Mouse (Mus musculus): Measurements from ENCODE around the gene Pi4k2a. TPM values are rescaled to one million over a fixed set of nuclear protein-coding genes. Genes with fewer than 3 reads are reported as not detected.

The Pi4k2a gene
- polyA plus RNA-seq, 1 experiment = 37.5 TPM

GRCm38 (mm10) chr19:42071221-42071620 is 19.0 kb upstream of the Pi4k2a start:
- no peak overlapping the region for H3ac ChIP-seq (ENCODE audit: control insufficient read depth, insufficient read length)
- no peak overlapping the region for H3K4me3 ChIP-seq
- no peaks in the 10 kb centered on the region for H3K27me3 ChIP-seq (ENCODE audit: control insufficient read depth, insufficient read depth, insufficient read length)
- no peak overlapping the region for H3K4me2 ChIP-seq (ENCODE audit: low read depth)
- H3K79me2 ChIP-seq (ENCODE audit: control insufficient read depth, insufficient read depth) = no peaks in the 10 kb centered on the region
- no peak for TF ChIP-seq POLR2A (IDR thresholded peaks at IDR 0.05; ENCODE audit: insufficient read length, low read depth)
- TF ChIP-seq USF1 (IDR thresholded peaks at IDR 0.05; ENCODE audit: low read depth) = no peak
- TF ChIP-seq E2F4 (IDR thresholded peaks at IDR 0.05; ENCODE audit: insufficient read depth) = no peak
- TF ChIP-seq CEBPB (IDR thresholded peaks at IDR 0.05; ENCODE audit: insufficient read depth, poor library complexity, severe bottlenecking) = no peak
- TF ChIP-seq TCF12 (IDR thresholded peaks at IDR 0.05; ENCODE audit: insufficient read depth, poor library complexity, severe bottlenecking) = no peak
- no peak for TF ChIP-seq POLR2AphosphoS2 (IDR thresholded peaks at IDR 0.05; ENCODE audit: insufficient read length, low read depth)
- no peak for TF ChIP-seq MYOG (IDR thresholded peaks at IDR 0.05; ENCODE audit: control insufficient read depth in 1 of 3, insufficient read depth in 1 of 3, insufficient read length in 2 of 3, low read depth in 2 of 3)
- no peak for TF ChIP-seq TCF3 (IDR thresholded peaks at IDR 0.05; ENCODE audit: insufficient read length, low read depth)
- TF ChIP-seq MYOD1 (IDR thresholded peaks at IDR 0.05; ENCODE audit: control insufficient read depth in 1 of 3, insufficient read length in 2 of 3, low read depth in 2 of 3) = no peak
- TF ChIP-seq REST (IDR thresholded peaks at IDR 0.05; ENCODE audit: insufficient read depth, insufficient read length) = no peak
- TF ChIP-seq SRF (IDR thresholded peaks at IDR 0.05; ENCODE audit: control insufficient read depth, insufficient read length, low read depth) = no peak
- TF ChIP-seq MAX (IDR thresholded peaks at IDR 0.05; ENCODE audit: low read depth) = no peak
- peaks cover 4% of the 10 kb centered on the region for H3K36me3 ChIP-seq (ENCODE audit: control insufficient read depth, insufficient read depth)

GRCm38 (mm10) chr19:42071886-42072608 is 18.2 kb upstream of the Pi4k2a start:
- no peaks in the 10 kb centered on the region for H3K79me2 ChIP-seq (ENCODE audit: control insufficient read depth, insufficient read depth)
- no peaks in the 10 kb centered on the region for H3K27me3 ChIP-seq (ENCODE audit: control insufficient read depth, insufficient read depth, insufficient read length)
- no peak overlapping the region for H3K4me2 ChIP-seq (ENCODE audit: low read depth)
- no peak overlapping the region for H3ac ChIP-seq (ENCODE audit: control insufficient read depth, insufficient read length)
- no peak overlapping the region for H3K4me3 ChIP-seq
- peaks cover 4% of the 10 kb centered on the region for H3K36me3 ChIP-seq (ENCODE audit: control insufficient read depth, insufficient read depth)
- TF ChIP-seq TCF12 (IDR thresholded peaks at IDR 0.05; ENCODE audit: insufficient read depth, poor library complexity, severe bottlenecking) (no peak), POLR2A (IDR thresholded peaks at IDR 0.05; ENCODE audit: insufficient read length, low read depth) (no peak), REST (IDR thresholded peaks at IDR 0.05; ENCODE audit: insufficient read depth, insufficient read length) (no peak), MYOG (IDR thresholded peaks at IDR 0.05; ENCODE audit: control insufficient read depth in 1 of 3, insufficient read depth in 1 of 3, insufficient read length in 2 of 3, low read depth in 2 of 3) (no peak), MYOD1 (IDR thresholded peaks at IDR 0.05; ENCODE audit: control insufficient read depth in 1 of 3, insufficient read length in 2 of 3, low read depth in 2 of 3) (no peak), POLR2AphosphoS2 (IDR thresholded peaks at IDR 0.05; ENCODE audit: insufficient read length, low read depth) (no peak), TCF3 (IDR thresholded peaks at IDR 0.05; ENCODE audit: insufficient read length, low read depth) (no peak), SRF (IDR thresholded peaks at IDR 0.05; ENCODE audit: control insufficient read depth, insufficient read length, low read depth) (no peak), CEBPB (IDR thresholded peaks at IDR 0.05; ENCODE audit: insufficient read depth, poor library complexity, severe bottlenecking) (no peak), MAX (IDR thresholded peaks at IDR 0.05; ENCODE audit: low read depth) (no peak), E2F4 (IDR thresholded peaks at IDR 0.05; ENCODE audit: insufficient read depth) (no peak), USF1 (IDR thresholded peaks at IDR 0.05; ENCODE audit: low read depth) (no peak)

- no peaks in the 10 kb centered on the region for H3K27me3 ChIP-seq (ENCODE audit: control insufficient read depth, insufficient read depth, insufficient read length)
- no peaks in the 10 kb centered on the region for H3K79me2 ChIP-seq (ENCODE audit: control insufficient read depth, insufficient read depth)
- peaks cover 4% of the 10 kb centered on the region for H3K36me3 ChIP-seq (ENCODE audit: control insufficient read depth, insufficient read depth)
- TF ChIP-seq USF1 (IDR thresholded peaks at IDR 0.05; ENCODE audit: low read depth) = no peak
- TF ChIP-seq POLR2AphosphoS2 (IDR thresholded peaks at IDR 0.05; ENCODE audit: insufficient read length, low read depth) = peak; percentile 16
- TF ChIP-seq SRF (IDR thresholded peaks at IDR 0.05; ENCODE audit: control insufficient read depth, insufficient read length, low read depth) = no peak
- H3ac ChIP-seq (ENCODE audit: control insufficient read depth, insufficient read length) = no peak overlapping the region
- H3K4me3 ChIP-seq = no peak overlapping the region
- no peak overlapping the region for H3K4me2 ChIP-seq (ENCODE audit: low read depth)
These were observed 17.5 kb upstream of the Pi4k2a start for GRCm38 (mm10) chr19:42072802-42073201.

DNA sequence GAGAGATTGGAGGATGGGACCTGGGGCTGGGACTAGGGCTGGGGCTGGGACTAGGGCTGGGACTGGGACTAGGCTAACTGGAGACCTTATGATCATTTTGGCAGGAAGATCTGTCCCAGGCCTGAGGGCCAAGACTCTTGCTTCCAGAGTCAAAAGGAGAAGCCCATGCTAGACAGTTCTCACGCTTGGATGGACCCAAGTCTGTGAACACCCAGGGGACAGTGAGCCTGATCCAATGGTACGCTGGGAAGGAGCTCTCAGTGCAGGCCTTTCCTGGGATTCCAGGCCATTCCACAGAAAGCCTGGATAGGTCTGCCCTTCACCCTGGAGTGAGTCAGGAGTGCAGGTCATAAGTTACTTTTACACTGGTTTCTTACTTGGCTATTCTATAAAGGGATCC is 15.2 kb upstream of the Pi4k2a start:
- Histone ChIP-seq H3K36me3 (ENCODE audit: control insufficient read depth, insufficient read depth) (peaks cover 4% of the 10 kb centered on the region), H3K4me3 (no peak overlapping the region), H3K27me3 (ENCODE audit: control insufficient read depth, insufficient read depth, insufficient read length) (no peaks in the 10 kb centered on the region), H3K79me2 (ENCODE audit: control insufficient read depth, insufficient read depth) (no peaks in the 10 kb centered on the region), H3K4me2 (ENCODE audit: low read depth) (no peak overlapping the region), H3ac (ENCODE audit: control insufficient read depth, insufficient read length) (no peak overlapping the region)
- no peak for TF ChIP-seq REST (IDR thresholded peaks at IDR 0.05; ENCODE audit: insufficient read depth, insufficient read length)
- TF ChIP-seq CEBPB (IDR thresholded peaks at IDR 0.05; ENCODE audit: insufficient read depth, poor library complexity, severe bottlenecking) = no peak
- no peak for TF ChIP-seq TCF12 (IDR thresholded peaks at IDR 0.05; ENCODE audit: insufficient read depth, poor library complexity, severe bottlenecking)
- TF ChIP-seq POLR2A (IDR thresholded peaks at IDR 0.05; ENCODE audit: insufficient read length, low read depth) = no peak
- no peak for TF ChIP-seq MYOG (IDR thresholded peaks at IDR 0.05; ENCODE audit: control insufficient read depth in 1 of 3, insufficient read depth in 1 of 3, insufficient read length in 2 of 3, low read depth in 2 of 3)
- no peak for TF ChIP-seq SRF (IDR thresholded peaks at IDR 0.05; ENCODE audit: control insufficient read depth, insufficient read length, low read depth)
- TF ChIP-seq USF1 (IDR thresholded peaks at IDR 0.05; ENCODE audit: low read depth) = no peak
- TF ChIP-seq TCF3 (IDR thresholded peaks at IDR 0.05; ENCODE audit: insufficient read length, low read depth) = no peak
- no peak for TF ChIP-seq MYOD1 (IDR thresholded peaks at IDR 0.05; ENCODE audit: control insufficient read depth in 1 of 3, insufficient read length in 2 of 3, low read depth in 2 of 3)

DNA sequence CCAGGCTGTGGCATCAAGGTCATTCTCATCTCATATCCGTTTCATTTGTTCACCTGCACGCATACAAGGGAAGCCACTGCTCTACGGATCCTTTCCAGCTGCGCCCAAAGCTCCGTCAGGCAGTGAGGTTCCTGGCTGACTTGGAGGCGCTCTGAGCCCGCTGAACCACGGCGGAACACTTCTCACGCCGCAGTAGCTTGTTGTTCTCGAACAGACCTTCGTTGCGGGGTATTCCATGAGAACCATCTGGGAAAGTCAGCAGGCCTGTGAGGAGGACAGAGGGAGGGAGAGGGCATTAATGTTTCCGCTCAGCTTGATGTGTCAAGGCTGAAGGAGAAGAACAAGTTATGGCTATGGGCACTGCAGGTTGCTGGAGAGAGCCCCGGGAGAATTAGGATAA is 14.3 kb upstream of the Pi4k2a start:
- no peak overlapping the region for H3K4me3 ChIP-seq
- TF ChIP-seq TCF3 (IDR thresholded peaks at IDR 0.05; ENCODE audit: insufficient read length, low read depth) = no peak
- TF ChIP-seq SRF (IDR thresholded peaks at IDR 0.05; ENCODE audit: control insufficient read depth, insufficient read length, low read depth) = no peak
- TF ChIP-seq MYOG (IDR thresholded peaks at IDR 0.05; ENCODE audit: control insufficient read depth in 1 of 3, insufficient read depth in 1 of 3, insufficient read length in 2 of 3, low read depth in 2 of 3) = no peak
- no peak for TF ChIP-seq TCF12 (IDR thresholded peaks at IDR 0.05; ENCODE audit: insufficient read depth, poor library complexity, severe bottlenecking)
- TF ChIP-seq CEBPB (IDR thresholded peaks at IDR 0.05; ENCODE audit: insufficient read depth, poor library complexity, severe bottlenecking) = no peak
- TF ChIP-seq POLR2A (IDR thresholded peaks at IDR 0.05; ENCODE audit: insufficient read length, low read depth) = no peak
- no peak for TF ChIP-seq E2F4 (IDR thresholded peaks at IDR 0.05; ENCODE audit: insufficient read depth)
- peaks cover 4% of the 10 kb centered on the region for H3K36me3 ChIP-seq (ENCODE audit: control insufficient read depth, insufficient read depth)
- no peak overlapping the region for H3ac ChIP-seq (ENCODE audit: control insufficient read depth, insufficient read length)
- no peaks in the 10 kb centered on the region for H3K27me3 ChIP-seq (ENCODE audit: control insufficient read depth, insufficient read depth, insufficient read length)
- H3K4me2 ChIP-seq (ENCODE audit: low read depth) = no peak overlapping the region
- H3K79me2 ChIP-seq (ENCODE audit: control insufficient read depth, insufficient read depth) = no peaks in the 10 kb centered on the region

Measured in myocyte (in vitro differentiated cells).